Mouse (Mus musculus) ES-Bruce4 (cell line): ENCODE results near the gene Gpkow.

ENCODE experiments used
- CTCF ChIP-seq: IDR thresholded peaks from one replicate; pipeline ENCODE4 v1.8.1; 2011; ENCODE audit warnings: low read depth, low read length
- EP300 ChIP-seq: IDR thresholded peaks from 2 replicates; pipeline ENCODE4 v1.6.1; 2011; ENCODE audit warnings: low read depth, low read length; ENCODE audit not compliant: insufficient read depth
- POLR2A ChIP-seq: IDR thresholded peaks from one replicate; pipeline ENCODE4 v1.8.1; 2011; ENCODE audit warnings: low read length; ENCODE audit not compliant: insufficient read depth

DNA sequence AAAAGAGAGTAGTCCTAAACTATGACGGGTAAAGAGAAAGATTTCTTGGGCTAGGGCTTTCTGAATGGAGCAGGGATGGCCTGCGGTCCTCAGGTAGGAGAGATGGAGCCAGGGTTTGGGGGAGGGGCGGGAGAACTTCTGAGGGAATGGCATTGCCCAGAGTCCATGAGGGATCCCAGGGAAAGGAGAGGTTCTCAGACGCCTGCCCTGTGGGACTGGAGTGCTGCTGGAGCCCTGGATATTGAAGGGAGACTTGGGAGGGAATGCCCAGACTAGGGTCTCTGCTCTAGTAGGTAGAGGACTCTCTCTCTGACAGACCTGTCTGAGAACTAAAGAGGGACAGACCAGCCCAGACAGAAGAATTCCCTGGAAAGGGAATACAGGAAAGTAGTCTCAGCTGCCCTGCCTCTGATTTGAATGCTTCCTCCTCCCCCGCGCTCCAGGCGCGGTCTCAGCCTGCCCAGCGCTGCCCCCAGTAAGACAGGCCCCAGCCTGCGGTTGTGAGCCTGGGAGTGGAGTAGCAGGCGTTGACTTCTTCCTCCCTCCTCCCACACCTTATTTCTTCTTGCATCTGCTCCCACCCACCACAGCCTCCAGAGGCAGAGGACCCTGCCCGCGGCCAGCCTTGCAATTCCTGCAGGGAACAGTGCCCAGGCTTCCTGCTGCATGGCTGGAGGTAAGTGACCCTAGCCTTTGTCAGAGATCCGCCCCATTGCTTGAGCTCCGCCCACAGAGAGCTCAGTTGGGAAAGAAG, 38.7 kb upstream of the Gpkow start:
- TF ChIP-seq POLR2A, result no peak
- no peak for TF ChIP-seq CTCF
- no peak for TF ChIP-seq EP300
